Mouse (Mus musculus): ENCODE results near the gene Cluap1. TPM values are rescaled to one million over a fixed set of nuclear protein-coding genes. Genes with fewer than 3 reads are reported as not detected.

Gene Cluap1
- total and polyA plus RNA-seq, 3 experiments: 28.9 to 30.7 TPM; not detected in 1

DNA sequence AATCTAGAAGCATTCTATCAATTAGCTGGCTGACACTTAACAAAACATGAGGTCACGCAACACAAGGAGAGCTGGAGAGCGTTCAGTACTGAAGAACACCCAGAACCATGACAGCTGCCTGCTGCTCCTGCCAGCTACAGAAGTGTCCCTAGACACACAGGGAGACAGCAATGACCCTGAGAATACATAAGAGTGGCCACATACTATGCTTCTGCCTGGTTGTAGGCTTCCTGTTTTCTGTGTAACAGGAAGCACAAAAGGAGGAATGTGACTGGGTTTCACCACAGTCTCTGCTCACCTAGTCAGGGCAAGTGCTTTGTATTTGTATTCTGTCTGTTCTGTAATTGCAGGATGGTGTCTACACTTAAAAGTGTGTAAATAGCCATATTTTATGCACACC, 12.2 kb downstream of the Cluap1 start:
- no peaks in the 10 kb centered on the region for H3K9me3 ChIP-seq (replicated peaks; ENCODE audit: insufficient read depth, low read length)
- H3K27me3 ChIP-seq (ENCODE audit: control insufficient read depth in 1 of 2, insufficient read depth in 2 of 2, low read length in 2 of 2): no peaks in the 10 kb centered on the region
- H3K27ac ChIP-seq (ENCODE audit: control insufficient read depth, low read depth, low read length): no peak overlapping the region
- no peak overlapping the region for H3K9ac ChIP-seq (ENCODE audit: control insufficient read depth, low read depth, low read length, poor library complexity, severe bottlenecking)
- peaks cover 0 to 24% of the 10 kb centered on the region in 2 experiments; a peak in 2 of 4 replicates for H3K36me3 ChIP-seq (ENCODE audit: control insufficient read depth in 1 of 2, insufficient read depth in 2 of 2, low read length in 2 of 2)
- H3K79me2 ChIP-seq (ENCODE audit: control insufficient read depth, insufficient read depth, low read length, poor library complexity): no peaks in the 10 kb centered on the region
- TF ChIP-seq NRF1 (IDR thresholded peaks at IDR 0.05; ENCODE audit: insufficient read depth, low read depth, low read length, poor library complexity, severe bottlenecking) (no peak), MAFK (IDR thresholded peaks at IDR 0.05; ENCODE audit: borderline replicate concordance, low read depth, low read length) (no peak), GATA1 (IDR thresholded peaks at IDR 0.05; ENCODE audit: low read depth, low read length) (no peak), MYC (IDR thresholded peaks at IDR 0.05; ENCODE audit: low read depth, low read length) (no peak), E2F4 (IDR thresholded peaks at IDR 0.05; ENCODE audit: borderline replicate concordance, low read depth, low read length) (no peak), POLR2A (IDR thresholded peaks at IDR 0.05; ENCODE audit: control insufficient read depth in 1 of 2, insufficient read depth in 1 of 2, low read depth in 1 of 2, low read length in 2 of 2, poor library complexity in 1 of 2) (no peak), MAX (IDR thresholded peaks at IDR 0.05; ENCODE audit: low read length) (no peak), GABPA (IDR thresholded peaks at IDR 0.05; ENCODE audit: low read depth, low read length) (no peak), POLR2AphosphoS5 (IDR thresholded peaks at IDR 0.05; ENCODE audit: borderline replicate concordance, low read depth, low read length) (no peak), UBTF (IDR thresholded peaks at IDR 0.05; ENCODE audit: borderline replicate concordance, insufficient read depth, low read depth, low read length) (no peak), BHLHE40 (IDR thresholded peaks at IDR 0.05; ENCODE audit: borderline replicate concordance, low read depth, low read length) (no peak), USF1 (IDR thresholded peaks at IDR 0.05; ENCODE audit: low read depth, low read length) (no peak), EP300 (IDR thresholded peaks at IDR 0.05; ENCODE audit: low read depth in 1 of 2, low read length in 2 of 2) (no peak), ZC3H11A (IDR thresholded peaks at IDR 0.05; ENCODE audit: low read depth, low read length) (no peak), TAL1 (IDR thresholded peaks at IDR 0.05; ENCODE audit: low read length) (no peak), NELFE (IDR thresholded peaks at IDR 0.05; ENCODE audit: low read depth, low read length) (no peak)
- no peak for DNase-seq (ENCODE audit: low read depth, low spot score)
- no peak overlapping the region for H3K4me3 ChIP-seq (ENCODE audit: control insufficient read depth in 1 of 2, insufficient read depth in 1 of 2, low read depth in 2 of 2, low read length in 2 of 2)
- no peaks in the 10 kb centered on the region for H3K4me1 ChIP-seq (ENCODE audit: control insufficient read depth in 1 of 2, insufficient read depth in 2 of 2, low read length in 2 of 2)

DNA sequence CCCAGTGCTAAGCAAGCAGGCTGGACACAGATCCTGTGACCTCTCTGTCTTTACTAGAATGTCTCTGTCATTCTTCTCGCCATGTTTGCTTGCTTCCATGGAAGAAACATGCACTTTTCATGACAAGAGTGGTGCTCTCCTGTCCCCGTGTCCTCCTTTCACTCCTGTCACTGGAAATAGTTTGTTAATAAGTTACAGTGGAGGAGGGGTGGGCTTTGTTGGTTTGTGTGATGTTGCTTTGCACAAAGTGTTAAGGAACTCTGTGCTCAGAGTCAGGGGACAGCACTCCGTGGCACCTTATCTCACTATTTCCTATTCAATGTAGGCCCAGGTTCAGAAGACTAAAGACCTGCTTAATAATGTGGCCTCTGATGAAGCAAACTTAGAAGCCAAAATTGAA, 14.9 kb downstream of the Cluap1 start:
- Histone ChIP-seq H3K9me3 (replicated peaks; ENCODE audit: insufficient read depth, low read length) (no peaks in the 10 kb centered on the region), H3K36me3 (ENCODE audit: control insufficient read depth in 1 of 2, insufficient read depth in 2 of 2, low read length in 2 of 2) (peaks cover 0 to 24% of the 10 kb centered on the region in 2 experiments; a peak in 2 of 4 replicates), H3K79me2 (ENCODE audit: control insufficient read depth, insufficient read depth, low read length, poor library complexity) (no peaks in the 10 kb centered on the region), H3K27ac (ENCODE audit: control insufficient read depth, low read depth, low read length) (no peak overlapping the region), H3K4me3 (ENCODE audit: control insufficient read depth in 1 of 2, insufficient read depth in 1 of 2, low read depth in 2 of 2, low read length in 2 of 2) (no peak overlapping the region), H3K4me1 (ENCODE audit: control insufficient read depth in 1 of 2, insufficient read depth in 2 of 2, low read length in 2 of 2) (peaks cover 0 to 2% of the 10 kb centered on the region in 2 experiments; a peak in 1 of 4 replicates), H3K27me3 (ENCODE audit: control insufficient read depth in 1 of 2, insufficient read depth in 2 of 2, low read length in 2 of 2) (no peaks in the 10 kb centered on the region), H3K9ac (ENCODE audit: control insufficient read depth, low read depth, low read length, poor library complexity, severe bottlenecking) (no peak overlapping the region)
- DNase-seq (ENCODE audit: low read depth, low spot score): no peak
- no peak for TF ChIP-seq JUND (IDR thresholded peaks at IDR 0.05; ENCODE audit: low read depth, low read length)
- TF ChIP-seq USF1 (IDR thresholded peaks at IDR 0.05; ENCODE audit: low read depth, low read length): no peak
- no peak for TF ChIP-seq KAT2A (conservative IDR thresholded peaks at IDR 0.05; ENCODE audit: low read depth, low read length)
- TF ChIP-seq ZC3H11A (IDR thresholded peaks at IDR 0.05; ENCODE audit: low read depth, low read length): no peak
- TF ChIP-seq TBP (IDR thresholded peaks at IDR 0.05; ENCODE audit: low read depth, low read length): no peak
- no peak for TF ChIP-seq EP300 (IDR thresholded peaks at IDR 0.05; ENCODE audit: low read depth in 1 of 2, low read length in 2 of 2)
- no peak for TF ChIP-seq UBTF (IDR thresholded peaks at IDR 0.05; ENCODE audit: borderline replicate concordance, insufficient read depth, low read depth, low read length)

All from MEL (cell line).